Mouse (Mus musculus): ENCODE data around the gene Mindy1. TPM values are rescaled to one million over a fixed set of nuclear protein-coding genes. Genes with fewer than 3 reads are reported as not detected.

Mindy1 gene
- polyA plus RNA-seq, 1 experiment, result 67.0 TPM

DNA sequence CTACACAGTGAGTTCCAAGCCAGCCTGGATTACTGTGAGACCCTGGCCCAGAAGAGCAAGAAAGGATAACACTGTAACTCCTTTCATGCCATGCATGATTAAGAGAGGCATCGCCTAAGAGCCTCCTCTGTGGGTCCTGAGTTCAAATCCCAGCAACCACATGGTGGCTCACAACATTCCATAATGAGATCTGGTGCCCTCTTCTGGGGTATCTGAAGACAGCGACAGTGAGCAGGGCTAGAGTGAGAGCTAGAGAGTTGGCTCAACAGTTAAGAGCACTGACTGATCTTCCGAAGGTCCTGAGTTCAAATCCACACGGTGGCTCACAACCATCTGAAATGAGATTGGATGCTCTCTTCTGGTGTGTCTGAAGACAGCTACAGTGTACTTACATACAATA is 6.7 kb upstream of the Mindy1 start:
- Histone ChIP-seq H3K4me1 (ENCODE audit: control insufficient read depth, insufficient read depth, low read length) (no peaks in the 10 kb centered on the region; the same call in 1 of the 2 replicates), H3K4me3 (replicated peaks; ENCODE audit: control insufficient read depth, low read depth, low read length) (no peak overlapping the region), H3K27ac (ENCODE audit: control insufficient read depth, insufficient read depth, low read depth, low read length, poor library complexity) (no peak overlapping the region)
- 0 out of 2 replicates have a peak, but pooled peaks have one; percentile 7 for TF ChIP-seq CTCF (IDR thresholded peaks at IDR 0.05; ENCODE audit: control insufficient read depth, insufficient read depth, low read length)
- TF ChIP-seq POLR2A (IDR thresholded peaks at IDR 0.05; ENCODE audit: borderline replicate concordance, control insufficient read depth, low read depth, low read length), result no peak
- WGBS, result 88% methylated on average over 4 of the region's 4 CpGs

GRCm38 (mm10) chr3:95275161-95275560 is 6.0 kb upstream of the Mindy1 start:
- no peak overlapping the region for H3K4me3 ChIP-seq (replicated peaks; ENCODE audit: control insufficient read depth, low read depth, low read length)
- 53% methylated on average over 6 of the region's 6 CpGs for WGBS
- no peaks in the 10 kb centered on the region; the same call in 1 of the 2 replicates for H3K4me1 ChIP-seq (ENCODE audit: control insufficient read depth, insufficient read depth, low read length)
- no peak overlapping the region for H3K27ac ChIP-seq (ENCODE audit: control insufficient read depth, insufficient read depth, low read depth, low read length, poor library complexity)
- TF ChIP-seq CTCF (IDR thresholded peaks at IDR 0.05; ENCODE audit: control insufficient read depth, insufficient read depth, low read length), result no peak
- TF ChIP-seq POLR2A (IDR thresholded peaks at IDR 0.05; ENCODE audit: borderline replicate concordance, control insufficient read depth, low read depth, low read length), result no peak

DNA sequence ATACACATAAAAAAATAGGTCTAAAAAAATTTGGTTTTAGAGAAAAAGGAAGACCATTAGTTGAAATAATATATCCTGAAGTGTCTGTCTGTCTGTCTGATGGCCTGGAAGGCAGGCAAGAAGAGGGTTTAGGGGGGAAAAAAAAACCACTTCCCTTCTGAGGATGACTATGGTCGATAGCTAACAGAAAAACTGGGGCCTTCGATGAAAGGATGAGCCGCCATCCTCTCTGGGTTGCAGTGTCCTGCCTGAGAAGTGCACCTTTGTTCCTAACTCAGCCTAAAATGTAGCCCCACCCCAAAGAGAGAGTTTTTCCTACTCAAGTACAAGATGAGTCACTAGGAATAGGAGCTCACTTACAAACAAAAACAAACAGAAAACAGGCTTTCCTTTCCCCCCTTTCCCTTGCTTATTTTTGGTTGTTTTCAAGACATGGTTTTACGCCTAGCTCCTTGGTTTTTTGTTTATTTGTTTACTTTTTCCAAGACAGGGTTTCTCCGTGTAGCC is 4.7 kb upstream of the Mindy1 start:
- Histone ChIP-seq H3K4me1 (ENCODE audit: control insufficient read depth, insufficient read depth, low read length) (no peaks in the 10 kb centered on the region; the same call in 1 of the 2 replicates), H3K4me3 (replicated peaks; ENCODE audit: control insufficient read depth, low read depth, low read length) (no peak overlapping the region), H3K27ac (ENCODE audit: control insufficient read depth, insufficient read depth, low read depth, low read length, poor library complexity) (no peak overlapping the region)
- 34% methylated on average over 5 of the region's 5 CpGs for WGBS
- TF ChIP-seq CTCF (IDR thresholded peaks at IDR 0.05; ENCODE audit: control insufficient read depth, insufficient read depth, low read length) (no peak), POLR2A (IDR thresholded peaks at IDR 0.05; ENCODE audit: borderline replicate concordance, control insufficient read depth, low read depth, low read length) (no peak)

- Histone ChIP-seq H3K4me1 (ENCODE audit: control insufficient read depth, insufficient read depth, low read length) (no peaks in the 10 kb centered on the region; the same call in 1 of the 2 replicates), H3K4me3 (replicated peaks; ENCODE audit: control insufficient read depth, low read depth, low read length) (no peak overlapping the region), H3K27ac (ENCODE audit: control insufficient read depth, insufficient read depth, low read depth, low read length, poor library complexity) (no peak overlapping the region)
- WGBS, result 56% methylated on average over 1 of the region's 1 CpGs
- no peak for TF ChIP-seq POLR2A (IDR thresholded peaks at IDR 0.05; ENCODE audit: borderline replicate concordance, control insufficient read depth, low read depth, low read length)
- no peak for TF ChIP-seq CTCF (IDR thresholded peaks at IDR 0.05; ENCODE audit: control insufficient read depth, insufficient read depth, low read length)
These were observed 4.0 kb upstream of the Mindy1 start for GRCm38 (mm10) chr3:95277149-95277551.

- no peaks in the 10 kb centered on the region; the same call in 1 of the 2 replicates for H3K4me1 ChIP-seq (ENCODE audit: control insufficient read depth, insufficient read depth, low read length)
- TF ChIP-seq POLR2A (IDR thresholded peaks at IDR 0.05; ENCODE audit: borderline replicate concordance, control insufficient read depth, low read depth, low read length) (no peak), CTCF (IDR thresholded peaks at IDR 0.05; ENCODE audit: control insufficient read depth, insufficient read depth, low read length) (no peak)
- 3% methylated on average over 8 of the region's 8 CpGs for WGBS
- H3K4me3 ChIP-seq (replicated peaks; ENCODE audit: control insufficient read depth, low read depth, low read length), result peak overlapping the region; percentile 37
- peak overlapping the region; percentile 84; the same call in 1 of the 2 replicates for H3K27ac ChIP-seq (ENCODE audit: control insufficient read depth, insufficient read depth, low read depth, low read length, poor library complexity)
These were observed 398 bp upstream of the Mindy1 start for GRCm38 (mm10) chr3:95280747-95281146.

GRCm38 (mm10) chr3:95282381-95282864 is 1.3 kb downstream of the Mindy1 start:
- H3K4me1 ChIP-seq (ENCODE audit: control insufficient read depth, insufficient read depth, low read length), result no peaks in the 10 kb centered on the region; the same call in 1 of the 2 replicates
- peak overlapping the region; percentile 98 for H3K27ac ChIP-seq (ENCODE audit: control insufficient read depth, insufficient read depth, low read depth, low read length, poor library complexity)
- no peak for TF ChIP-seq CTCF (IDR thresholded peaks at IDR 0.05; ENCODE audit: control insufficient read depth, insufficient read depth, low read length)
- TF ChIP-seq POLR2A (IDR thresholded peaks at IDR 0.05; ENCODE audit: borderline replicate concordance, control insufficient read depth, low read depth, low read length), result 0 out of 2 replicates have a peak, but pooled peaks have one; percentile 14
- WGBS, result under 1% methylated on average over 11 of the region's 11 CpGs
- peak overlapping the region; percentile 79 for H3K4me3 ChIP-seq (replicated peaks; ENCODE audit: control insufficient read depth, low read depth, low read length)

DNA sequence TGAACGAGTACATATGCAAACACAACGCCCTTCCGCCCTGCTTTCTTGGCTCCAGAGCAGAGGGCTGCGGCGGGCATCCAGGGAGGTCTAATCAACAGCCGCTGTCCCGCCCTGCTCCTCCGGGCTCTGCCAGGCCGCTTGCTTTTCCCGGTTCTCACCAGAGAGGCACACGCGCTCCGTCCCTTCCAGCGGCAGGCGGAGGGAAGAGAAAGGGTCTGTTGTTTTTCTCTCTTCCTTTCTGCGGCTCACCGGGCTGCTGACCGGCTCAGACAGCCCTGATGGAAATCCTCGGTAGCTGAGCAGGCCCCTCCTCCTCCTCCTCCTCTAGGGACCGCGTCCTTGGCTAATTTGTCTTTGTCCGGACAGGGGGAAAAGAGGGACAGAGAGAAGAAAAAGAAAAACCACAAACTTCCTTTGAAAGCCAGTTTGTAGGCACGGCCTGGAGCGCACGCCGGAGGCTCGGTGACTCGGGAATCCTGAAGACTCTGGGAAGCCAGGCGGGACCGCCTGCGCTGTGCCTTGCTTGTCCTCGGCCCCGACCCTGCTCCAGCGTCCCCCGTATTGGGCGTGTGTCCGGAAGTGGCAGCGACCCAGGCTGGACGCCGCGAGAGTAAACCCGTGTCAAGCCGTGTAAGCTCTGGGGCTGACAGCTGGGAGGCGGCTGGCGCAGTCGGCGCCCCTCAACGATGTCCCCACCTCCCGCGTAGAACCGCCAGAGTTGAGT is 1.9 kb downstream of the Mindy1 start:
- Histone ChIP-seq H3K4me1 (ENCODE audit: control insufficient read depth, insufficient read depth, low read length) (no peaks in the 10 kb centered on the region; the same call in 1 of the 2 replicates), H3K4me3 (replicated peaks; ENCODE audit: control insufficient read depth, low read depth, low read length) (peak overlapping the region; percentile 79), H3K27ac (ENCODE audit: control insufficient read depth, insufficient read depth, low read depth, low read length, poor library complexity) (peak overlapping the region; percentile 98)
- WGBS, result under 1% methylated on average over 51 of the region's 51 CpGs
- TF ChIP-seq POLR2A (IDR thresholded peaks at IDR 0.05; ENCODE audit: borderline replicate concordance, control insufficient read depth, low read depth, low read length) (peak; percentile 76), CTCF (IDR thresholded peaks at IDR 0.05; ENCODE audit: control insufficient read depth, insufficient read depth, low read length) (no peak)

GRCm38 (mm10) chr3:95283589-95283941 is 2.4 kb downstream of the Mindy1 start:
- H3K4me1 ChIP-seq (ENCODE audit: control insufficient read depth, insufficient read depth, low read length), result no peaks in the 10 kb centered on the region
- WGBS, result 2% methylated on average over 7 of the region's 7 CpGs
- H3K4me3 ChIP-seq (replicated peaks; ENCODE audit: control insufficient read depth, low read depth, low read length), result peak overlapping the region; percentile 79
- peak overlapping the region; percentile 98 for H3K27ac ChIP-seq (ENCODE audit: control insufficient read depth, insufficient read depth, low read depth, low read length, poor library complexity)
- TF ChIP-seq CTCF (IDR thresholded peaks at IDR 0.05; ENCODE audit: control insufficient read depth, insufficient read depth, low read length) (no peak), POLR2A (IDR thresholded peaks at IDR 0.05; ENCODE audit: borderline replicate concordance, control insufficient read depth, low read depth, low read length) (no peak)

All from bone marrow, adult 2 months (tissue).